Mouse (Mus musculus) thymus, postnatal 0 days (tissue): ENCODE measurements around the gene Adprhl1. TPM values are rescaled to one million over a fixed set of nuclear protein-coding genes. Genes with fewer than 3 reads are reported as not detected.

Experiments used
- microRNA counts: library from miRNA; unstranded; fragments of <30 nt; microRNA quantifications from one replicate; lab custom pipeline; 2015
- microRNA-seq: library from miRNA; unstranded; fragments of <30 nt; microRNA quantifications from one replicate; pipeline ENCODE4, GENCODE M21; 2016; ENCODE audit warnings: borderline number of aligned reads
- polyA plus RNA-seq: library from polyadenylated mRNA; unstranded; fragments of >200 nt; fragmentation: Nextera tagmentation; extraction: Ambion mirVana; gene quantifications from 2 replicates; pipeline ENCODE4 v1.2.1, GENCODE M21; 2015

Adprhl1 gene
- polyA plus RNA-seq, 1 experiment from 2014 or later: 0.31 TPM

MicroRNA genes within 50 kb of the gene (microRNA counts, 519-probe panel; counts per million panel counts)
- 473 counts per million, percentile 71 among the panel's probes with 10 or more counts for microRNA mmu-miR-1968 (lab: Ali Mortazavi, UCI)

Small RNA genes lying within 50 kb of the gene (microRNA-seq; reads per million reads assigned to microRNA genes)
- 1.7 reads per million for gene Mir1968

Other genes with a start within 250 kb of the Adprhl1 start
- 0.22 TPM in 1 of 2 replicates, not detected in the other for gene F7, start 228.1 kb downstream of the Adprhl1 start, polyA plus RNA-seq
- 0.58 and 0.69 TPM in 2 replicates for gene F10, start 216.9 kb downstream of the Adprhl1 start, polyA plus RNA-seq
- gene Proz, start 193.2 kb downstream of the Adprhl1 start, polyA plus RNA-seq: 0.71 and 0.95 TPM in 2 replicates
- 35.8 and 36.7 TPM in 2 replicates for gene Pcid2, start 148.7 kb downstream of the Adprhl1 start, polyA plus RNA-seq
- gene Cul4a, start 148.5 kb downstream of the Adprhl1 start, polyA plus RNA-seq: 42.3 and 42.5 TPM in 2 replicates
- gene Lamp1, start 95.0 kb downstream of the Adprhl1 start, polyA plus RNA-seq: 211 and 215 TPM in 2 replicates
- gene Grtp1, start 53.5 kb downstream of the Adprhl1 start, polyA plus RNA-seq: 1.1 and 1.5 TPM in 2 replicates
- 21.9 and 24.2 TPM in 2 replicates for gene Dcun1d2, start 34.0 kb upstream of the Adprhl1 start, polyA plus RNA-seq
- 14.0 and 19.1 TPM in 2 replicates for gene Tmco3, start 34.0 kb upstream of the Adprhl1 start, polyA plus RNA-seq
- gene Tfdp1, start 84.6 kb upstream of the Adprhl1 start, polyA plus RNA-seq: 222 and 235 TPM in 2 replicates
- 0.41 and 0.42 TPM in 2 replicates for gene Atp4b, start 142.7 kb upstream of the Adprhl1 start, polyA plus RNA-seq
- gene Grk1, start 150.9 kb upstream of the Adprhl1 start, polyA plus RNA-seq: 0.03 TPM in 1 of 2 replicates, not detected in the other
- 0.55 and 0.99 TPM in 2 replicates for gene Tmem255b, start 181.0 kb upstream of the Adprhl1 start, polyA plus RNA-seq
- 169 and 187 TPM in 2 replicates for gene Gas6, start 240.3 kb upstream of the Adprhl1 start, polyA plus RNA-seq